Mouse (Mus musculus) bone marrow macrophage, adult 2 months (primary cell): ENCODE measurements around the gene Iqsec1.

Experiments used
- CTCF ChIP-seq: IDR thresholded peaks from 2 replicates; pipeline ENCODE4 v1.5.1; 2012; ENCODE audit warnings: low read depth, mild to moderate bottlenecking, low read length, moderate library complexity
- POLR2A ChIP-seq: IDR thresholded peaks from 2 replicates; pipeline ENCODE4 v1.6.1; 2012; ENCODE audit warnings: mild to moderate bottlenecking, low read depth, low read length, borderline replicate concordance

DNA sequence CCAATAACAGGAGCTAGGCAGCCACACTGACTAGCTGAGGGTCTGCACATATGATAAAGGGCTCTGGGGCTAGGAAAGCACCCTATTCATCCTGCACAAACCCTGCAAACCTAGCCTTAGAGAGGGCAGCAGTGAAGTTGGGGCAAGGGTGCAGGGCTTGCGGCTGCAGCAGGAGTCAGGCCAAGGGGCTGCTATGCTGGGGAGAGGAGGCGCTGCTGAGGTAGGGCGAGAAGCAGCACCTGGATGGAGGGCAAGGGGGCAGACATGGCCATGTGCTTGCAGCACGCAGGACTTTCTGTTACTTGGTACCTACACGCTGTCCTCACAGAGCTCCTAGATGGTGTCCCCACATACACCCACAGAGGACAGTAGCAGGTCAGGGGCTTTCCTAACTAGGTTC, 246.8 kb downstream of the Iqsec1 start:
- TF ChIP-seq POLR2A (no peak), CTCF (no peak)
